Mouse (Mus musculus): Measurements from ENCODE around the gene Zfp454. TPM values are rescaled to one million over a fixed set of nuclear protein-coding genes. Genes with fewer than 3 reads are reported as not detected.

The Zfp454 gene
- polyA plus RNA-seq, 1 experiment from 2014 or later, result 7.6 TPM

DNA sequence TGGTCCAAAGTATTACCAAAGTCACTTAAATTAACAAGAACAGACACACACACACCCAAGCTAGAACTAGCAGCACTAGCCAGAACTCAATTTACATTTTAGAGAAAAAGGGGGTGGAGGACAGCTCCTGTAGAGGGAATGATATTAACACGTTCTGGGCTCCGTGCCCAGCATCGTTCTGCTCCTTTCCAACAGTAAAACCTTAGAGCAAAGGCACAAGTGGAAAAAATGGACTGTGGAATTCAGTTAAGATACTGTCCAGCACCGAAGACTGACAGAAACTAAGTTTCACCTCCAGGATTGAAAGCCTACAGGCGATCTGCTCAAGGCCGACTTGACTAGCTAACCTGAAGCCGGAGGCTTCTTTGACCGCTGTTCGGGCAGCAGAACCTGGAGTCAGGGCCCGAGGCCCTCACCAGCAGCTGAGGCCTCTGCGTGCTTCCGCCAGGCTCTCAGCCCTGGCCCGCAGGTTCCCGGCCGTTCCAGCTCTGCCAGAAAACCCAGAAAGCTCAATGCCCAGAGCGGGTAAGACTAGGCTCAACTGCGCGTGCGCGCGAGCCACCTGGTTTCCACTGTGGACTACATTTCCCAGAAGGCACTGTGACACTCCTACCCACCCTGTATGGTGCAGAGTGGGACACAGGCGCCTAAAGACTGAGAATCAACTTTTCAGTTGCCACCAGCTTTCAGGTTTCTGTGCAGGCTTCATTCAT lies 46.3 kb downstream of the Zfp454 start, which contains the start of gene Zfp879:
Gene Zfp879, minus strand, starts transcription at position 530 of the 713 bp plus-strand sequence.
- no peaks in the 10 kb centered on the region for H3K36me3 ChIP-seq
- H3K9ac ChIP-seq, result peak within 1 kb of the TSS; percentile 41
- H3K4me2 ChIP-seq (replicated peaks), result peak within 1 kb of the TSS; percentile 57
- peak within 1 kb of the TSS; percentile 92 for H3K27ac ChIP-seq (replicated peaks)
- no peaks in the 10 kb centered on the region; the same call in 1 of the 2 replicates for H3K27me3 ChIP-seq
- peak within 1 kb of the TSS; percentile 48 for H3K4me3 ChIP-seq (replicated peaks)
- peak; percentile 91 for ATAC-seq (ENCODE audit: insufficient number of reproducible peaks, low FRiP score, low TSS enrichment, low read depth)
- 12% methylated on average over 22 of the region's 22 CpGs for WGBS
- peaks cover 14% of the 10 kb centered on the region for H3K4me1 ChIP-seq
- H3K9me3 ChIP-seq (replicated peaks), result no peaks in the 10 kb centered on the region

DNA sequence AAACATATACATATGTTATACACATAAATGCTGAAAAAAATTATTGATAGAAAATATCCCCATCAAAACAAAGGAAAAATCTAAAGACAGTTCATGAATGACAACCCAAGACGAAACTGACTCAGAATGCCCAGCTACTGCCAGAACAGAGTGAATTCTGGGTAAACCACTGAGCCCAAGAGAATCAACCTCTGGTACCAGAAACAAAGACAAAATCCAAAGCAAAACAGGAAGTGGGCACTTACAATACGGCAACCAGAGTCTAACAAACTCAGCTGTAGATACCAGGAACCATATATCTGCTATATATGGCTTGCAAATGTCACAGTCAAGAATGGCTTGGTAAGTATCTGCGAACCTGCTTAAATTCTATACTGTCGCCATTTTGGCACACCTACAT lies 51.7 kb downstream of the Zfp454 start:
- no peak overlapping the region for H3K9ac ChIP-seq
- H3K4me3 ChIP-seq (replicated peaks), result no peak overlapping the region
- ATAC-seq (ENCODE audit: insufficient number of reproducible peaks, low FRiP score, low TSS enrichment, low read depth), result no peak
- H3K4me2 ChIP-seq (replicated peaks), result no peak overlapping the region
- no peak overlapping the region for H3K27ac ChIP-seq (replicated peaks)
- H3K9me3 ChIP-seq (replicated peaks), result 0 out of 2 replicates have a peak, but pooled peaks cover 14% of the 10 kb centered on the region
- H3K27me3 ChIP-seq, result no peaks in the 10 kb centered on the region
- H3K4me1 ChIP-seq, result peaks cover 5% of the 10 kb centered on the region
- H3K36me3 ChIP-seq, result peaks cover 15% of the 10 kb centered on the region
- 81% methylated on average over 4 of the region's 4 CpGs for WGBS

DNA sequence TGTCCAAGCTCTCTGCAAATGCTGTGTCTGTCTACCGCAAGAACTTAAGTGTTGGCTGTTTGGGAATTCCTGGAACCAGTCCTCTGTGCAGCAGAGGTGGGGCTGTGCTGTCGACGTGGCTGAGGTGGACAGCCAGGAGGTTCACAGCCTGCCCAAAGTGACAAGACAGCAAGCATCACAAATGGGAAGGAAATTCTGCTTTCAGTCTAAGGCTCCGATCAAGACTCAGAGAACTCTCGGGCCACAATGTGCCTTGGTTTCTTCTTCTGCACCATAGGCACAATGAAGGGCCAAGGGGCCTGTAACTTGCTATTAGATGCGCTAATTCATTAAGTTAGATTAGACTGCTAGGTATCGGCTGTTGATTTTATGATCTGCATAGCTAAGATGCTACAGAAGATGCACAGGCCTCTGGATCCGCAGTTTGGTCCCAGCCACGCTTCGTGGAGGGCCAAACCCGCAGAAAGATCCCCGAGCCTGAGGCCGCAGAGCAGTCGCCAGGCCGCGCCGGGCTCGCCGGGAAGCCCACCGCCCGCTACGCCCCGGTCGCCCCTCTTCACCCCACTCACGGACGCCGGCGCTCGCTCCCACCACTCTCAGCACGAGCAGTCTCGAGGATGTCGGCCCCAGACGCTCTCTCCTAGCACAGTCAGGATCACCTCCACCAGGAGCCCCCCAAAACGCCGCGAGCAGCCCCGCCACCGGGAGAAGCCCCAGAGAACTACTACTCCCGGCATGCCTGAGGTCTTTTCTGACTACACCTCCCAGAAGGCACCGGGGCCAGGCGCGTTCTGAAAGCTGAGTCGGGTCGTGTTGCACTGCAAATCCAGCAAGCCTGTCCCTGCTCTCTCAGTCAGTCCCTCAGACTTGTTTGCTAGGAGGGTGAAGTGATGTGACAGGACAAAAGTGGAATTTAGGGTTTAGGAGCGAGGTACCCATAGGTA lies 60.2 kb downstream of the Zfp454 start, which contains the start of gene Zfp354c:
Gene Zfp354c, minus strand, starts transcription at position 715 of the 944 bp plus-strand sequence.
- peaks cover under 1% of the 10 kb centered on the region; the same call in 1 of the 2 replicates for H3K9me3 ChIP-seq (replicated peaks)
- H3K36me3 ChIP-seq, result peaks cover 31% of the 10 kb centered on the region
- peak within 1 kb of the TSS; percentile 93 for H3K4me3 ChIP-seq (replicated peaks)
- peak; percentile 93 for ATAC-seq (ENCODE audit: insufficient number of reproducible peaks, low FRiP score, low TSS enrichment, low read depth)
- H3K4me1 ChIP-seq, result peaks cover 15% of the 10 kb centered on the region
- H3K9ac ChIP-seq, result peak within 1 kb of the TSS; percentile 76
- 1% methylated on average over 45 of the region's 45 CpGs for WGBS
- H3K27ac ChIP-seq (replicated peaks), result peak within 1 kb of the TSS; percentile 86
- peak within 1 kb of the TSS; percentile 59 for H3K4me2 ChIP-seq (replicated peaks)
- H3K27me3 ChIP-seq, result no peaks in the 10 kb centered on the region

DNA sequence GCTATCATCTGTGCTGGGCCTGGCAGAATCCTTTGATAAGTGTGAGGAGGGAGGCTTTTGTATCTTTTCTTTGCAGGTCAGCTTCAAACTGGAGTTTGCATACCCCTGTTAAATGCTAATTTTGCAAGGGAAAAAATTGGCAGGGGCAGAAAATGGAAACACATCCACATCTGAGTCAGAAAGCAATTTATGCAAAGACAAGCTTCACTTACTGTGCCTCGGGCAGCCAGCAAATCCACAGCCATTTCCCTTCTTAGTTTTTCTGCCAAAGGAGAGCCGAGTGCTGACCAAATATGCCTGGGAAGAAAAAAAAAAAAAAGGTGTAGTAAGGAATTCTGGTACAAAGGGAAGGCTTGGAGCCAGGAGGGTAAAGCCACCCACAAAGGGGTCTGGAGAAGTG lies 61.2 kb downstream of the Zfp454 start:
- peaks cover 39% of the 10 kb centered on the region for H3K36me3 ChIP-seq
- H3K27ac ChIP-seq (replicated peaks), result peak overlapping the region; percentile 86
- ATAC-seq (ENCODE audit: insufficient number of reproducible peaks, low FRiP score, low TSS enrichment, low read depth), result no peak
- peak overlapping the region; percentile 59 for H3K4me2 ChIP-seq (replicated peaks)
- no peaks in the 10 kb centered on the region for H3K27me3 ChIP-seq
- no peak overlapping the region for H3K9ac ChIP-seq
- H3K9me3 ChIP-seq (replicated peaks), result no peaks in the 10 kb centered on the region; the same call in 1 of the 2 replicates
- 22% methylated on average over 2 of the region's 2 CpGs for WGBS
- peak overlapping the region; percentile 93 for H3K4me3 ChIP-seq (replicated peaks)
- peaks cover 15% of the 10 kb centered on the region for H3K4me1 ChIP-seq

Other genes with a start within 250 kb of the Zfp454 start
- 34.2 and 35.1 TPM in 2 replicates for gene Zfp354c, start 59.9 kb downstream of the Zfp454 start, polyA plus RNA-seq (2015; fragmentation: Nextera tagmentation; extraction: Ambion mirVana)
- 0.81 and 0.95 TPM in 2 replicates for gene Zfp879, start 46.1 kb downstream of the Zfp454 start, polyA plus RNA-seq (2015; fragmentation: Nextera tagmentation; extraction: Ambion mirVana)
- gene Grm6, start 37.0 kb downstream of the Zfp454 start, polyA plus RNA-seq (2015; fragmentation: Nextera tagmentation; extraction: Ambion mirVana), result 0.33 and 0.39 TPM in 2 replicates
- 9.3 and 10.3 TPM in 2 replicates for gene Zfp2, start 28.5 kb upstream of the Zfp454 start, polyA plus RNA-seq (2015; fragmentation: Nextera tagmentation; extraction: Ambion mirVana)
- 2.5 and 2.7 TPM in 2 replicates for gene Zfp354b, start 44.0 kb upstream of the Zfp454 start, polyA plus RNA-seq (2015; fragmentation: Nextera tagmentation; extraction: Ambion mirVana)
- gene 4933414I15Rik, start 56.1 kb upstream of the Zfp454 start, polyA plus RNA-seq (2015; fragmentation: Nextera tagmentation; extraction: Ambion mirVana), result not detected in 2 replicates
- not detected in 2 replicates for gene Prop1, start 66.1 kb upstream of the Zfp454 start, polyA plus RNA-seq (2015; fragmentation: Nextera tagmentation; extraction: Ambion mirVana)
- gene Olfr1378, start 78.9 kb upstream of the Zfp454 start, polyA plus RNA-seq (2015; fragmentation: Nextera tagmentation; extraction: Ambion mirVana), result not detected in 2 replicates
- 0.13 and 0.20 TPM in 2 replicates for gene Olfr1377, start 94.3 kb upstream of the Zfp454 start, polyA plus RNA-seq (2015; fragmentation: Nextera tagmentation; extraction: Ambion mirVana)
- gene Olfr51, start 115.9 kb upstream of the Zfp454 start, polyA plus RNA-seq (2015; fragmentation: Nextera tagmentation; extraction: Ambion mirVana), result not detected in 2 replicates
- 0.04 and 0.13 TPM in 2 replicates for gene Olfr54, start 126.6 kb upstream of the Zfp454 start, polyA plus RNA-seq (2015; fragmentation: Nextera tagmentation; extraction: Ambion mirVana)
- gene Olfr1375, start 160.5 kb upstream of the Zfp454 start, polyA plus RNA-seq (2015; fragmentation: Nextera tagmentation; extraction: Ambion mirVana), result not detected in 2 replicates
- gene Zfp354a, start 171.6 kb upstream of the Zfp454 start, polyA plus RNA-seq (2015; fragmentation: Nextera tagmentation; extraction: Ambion mirVana), result 10.1 and 10.6 TPM in 2 replicates